Mouse (Mus musculus) heart, adult 2 months (tissue): ENCODE results near the gene Zfpm1. TPM values are rescaled to one million over a fixed set of nuclear protein-coding genes. Genes with fewer than 3 reads are reported as not detected.

Source experiments
- DNase-seq, 2 experiments: peaks; one replicate each; pipeline ENCODE4 v3.0.0; 2021
- H3K27ac ChIP-seq: fragments of 200-600 bp; 2 replicates; pipeline ENCODE4 v1.8.1; 2022
- H3K27me3 ChIP-seq: fragments of 200-500 bp; 2 replicates; pipeline ENCODE4 v1.6.1; 2012; ENCODE audit warnings: mild to moderate bottlenecking, low read length, inconsistent platforms, mixed read lengths; ENCODE audit not compliant: control insufficient read depth, insufficient read depth
- H3K36me3 ChIP-seq: fragments of 200-500 bp; 2 replicates; pipeline ENCODE4 v1.6.1; 2012; ENCODE audit warnings: low read length, inconsistent platforms; ENCODE audit not compliant: control insufficient read depth, insufficient read depth
- H3K4me1 ChIP-seq: fragments of 200-500 bp; 2 replicates; pipeline ENCODE4 v1.6.1; 2011; ENCODE audit warnings: low read length; ENCODE audit not compliant: control insufficient read depth, insufficient read depth
- H3K4me3 ChIP-seq: fragments of 200-600 bp; 2 replicates; pipeline ENCODE4 v1.8.1; 2022
- H3K79me2 ChIP-seq: fragments of 200-500 bp; replicated peaks from 2 replicates; pipeline ENCODE4 v1.6.1; 2012; ENCODE audit warnings: mild to moderate bottlenecking, inconsistent platforms, low read length, moderate library complexity, mixed read lengths; ENCODE audit not compliant: control insufficient read depth, insufficient read depth
- H3K9ac ChIP-seq: fragments of 200-500 bp; 2 replicates; pipeline ENCODE4 v1.6.1; 2012; ENCODE audit warnings: low read depth, mild to moderate bottlenecking, control low read depth, inconsistent platforms, low read length, mixed read lengths
- CTCF ChIP-seq: fragments of 200-600 bp; IDR thresholded peaks from 2 replicates; pipeline ENCODE4 v1.8.1; 2022; ENCODE audit warnings: antibody characterized with exemption, mild to moderate bottlenecking, moderate library complexity
- EP300 ChIP-seq: fragments of 200-500 bp; IDR thresholded peaks from 2 replicates; pipeline ENCODE4 v1.6.1; 2011; ENCODE audit warnings: low read depth, low read length, control low read depth; ENCODE audit not compliant: insufficient read depth
- POLR2A ChIP-seq: fragments of 200-500 bp; IDR thresholded peaks from 2 replicates; pipeline ENCODE4 v1.6.1; 2011; ENCODE audit warnings: mild to moderate bottlenecking, low read depth, low read length, control low read depth; ENCODE audit not compliant: insufficient read depth
- WGBS: fragments of 180-500 bp; shearing (Covaris S2); methylation state at CpG from one replicate; pipeline ENCODE4 v1.1.7; 2018; 5-methylcytosine and 5-hydroxymethylcytosine counted together
- intact Hi-C: fragments of 180-260 bp; cut with DNase I; formaldehyde crosslinking; loops from one replicate; pipeline ENCODE4 v1.15.1; 2025
- polyA plus RNA-seq: library from polyadenylated mRNA; depleted of rRNA; stranded (reverse); fragments of >200 nt; gene quantifications from 2 replicates; pipeline ENCODE4 v1.2.3, GENCODE M21; 2012
- total RNA-seq, 2 experiments: library from RNA; stranded (reverse); gene quantifications; 2 replicates each; pipeline ENCODE4 v1.2.3; 2021

Zfpm1 gene
- total and polyA plus RNA-seq, 3 experiments = 20.9 to 24.6 (median 21.2) TPM

GRCm38 (mm10) chr8:122341790-122342189, 59.8 kb downstream of the Zfpm1 start:
- Histone ChIP-seq H3K36me3 (no peaks in the 10 kb centered on the region), H3K27me3 (no peaks in the 10 kb centered on the region), H3K27ac (no peak overlapping the region), H3K9ac (no peak overlapping the region), H3K4me1 (peaks cover 10% of the 10 kb centered on the region), H3K79me2 (no peaks in the 10 kb centered on the region), H3K4me3 (no peak overlapping the region)
- intact Hi-C loops = loop anchor here (2.0 kb wide), 1 partner anchor 27 kb away; no protein-coding TSS in a partner anchor
- DNase-seq = no peak
- TF ChIP-seq POLR2A = no peak
- TF ChIP-seq CTCF = no peak
- TF ChIP-seq EP300 = no peak
- 71% methylated on average over 6 of the region's 6 CpGs for WGBS

DNA sequence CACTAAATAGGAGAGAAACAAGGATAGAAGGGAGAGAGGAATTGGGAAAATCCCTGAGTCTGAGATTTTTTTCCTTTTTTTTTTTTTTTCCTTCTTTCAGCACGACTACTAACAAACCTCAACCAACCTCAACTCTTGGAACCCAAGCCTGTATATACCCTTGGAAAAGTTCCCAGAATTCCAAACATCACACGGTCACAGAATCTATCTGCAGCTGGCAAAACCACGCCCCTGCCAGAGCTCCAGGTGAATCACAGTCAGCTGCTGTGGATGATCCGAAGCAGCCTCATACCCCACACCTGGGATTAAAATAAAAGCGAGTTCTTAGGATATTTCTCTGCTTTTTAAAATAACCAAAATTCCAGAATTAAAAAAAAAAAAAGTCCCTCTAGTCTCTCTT, 60.4 kb downstream of the Zfpm1 start:
- Histone ChIP-seq H3K36me3 (no peaks in the 10 kb centered on the region), H3K4me1 (peaks cover 10% of the 10 kb centered on the region), H3K27me3 (no peaks in the 10 kb centered on the region), H3K79me2 (no peaks in the 10 kb centered on the region), H3K9ac (no peak overlapping the region), H3K4me3 (no peak overlapping the region), H3K27ac (no peak overlapping the region)
- no peak for DNase-seq
- TF ChIP-seq POLR2A = no peak
- TF ChIP-seq EP300 = no peak
- TF ChIP-seq CTCF = no peak
- 16% methylated on average over 5 of the region's 5 CpGs for WGBS
- intact Hi-C loops = loop anchor here (2.0 kb wide), 1 partner anchor 26 kb away; no protein-coding TSS in a partner anchor

GRCm38 (mm10) chr8:122342806-122343209, 60.9 kb downstream of the Zfpm1 start:
- H3K9ac ChIP-seq = peak overlapping the region; percentile 8; the same call in 1 of the 2 replicates
- H3K79me2 ChIP-seq = no peaks in the 10 kb centered on the region
- no peaks in the 10 kb centered on the region for H3K36me3 ChIP-seq
- TF ChIP-seq EP300 (peak; percentile 86), CTCF (peak; percentile 38), POLR2A (peak; percentile 43; the same call in 1 of the 2 replicates)
- peak overlapping the region; percentile 49 for H3K27ac ChIP-seq
- peak; percentile 62 to 68 for DNase-seq
- no peaks in the 10 kb centered on the region for H3K27me3 ChIP-seq
- WGBS = 3% methylated on average over 9 of the region's 9 CpGs
- H3K4me3 ChIP-seq = no peak overlapping the region
- H3K4me1 ChIP-seq = peaks cover 13% of the 10 kb centered on the region
- intact Hi-C loops = loop anchor here (2.0 kb wide), 1 partner anchor 26 kb away; no protein-coding TSS in a partner anchor

DNA sequence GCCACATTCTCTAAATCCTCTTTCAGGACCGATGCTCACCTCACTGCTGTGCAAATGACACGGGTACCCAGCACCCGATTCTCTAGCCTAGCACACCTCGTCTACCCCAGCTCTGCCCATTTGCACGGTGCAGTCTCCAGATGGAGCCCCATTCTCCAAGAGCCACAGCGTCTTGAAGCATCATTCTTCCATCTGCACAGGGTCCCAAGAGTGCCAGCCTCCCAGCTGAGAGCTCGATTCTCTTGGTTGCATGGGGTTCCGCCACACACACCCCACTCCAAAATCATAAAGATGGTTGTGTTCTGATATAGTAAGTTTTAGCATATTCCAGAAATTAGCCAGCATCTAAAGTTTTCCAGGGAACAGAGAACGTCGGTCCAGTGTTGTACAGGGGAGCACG, 61.4 kb downstream of the Zfpm1 start:
- Histone ChIP-seq H3K4me3 (peak overlapping the region; percentile 26; the same call in 1 of the 2 replicates), H3K27ac (peak overlapping the region; percentile 49), H3K9ac (no peak overlapping the region; the same call in 1 of the 2 replicates), H3K27me3 (no peaks in the 10 kb centered on the region), H3K36me3 (no peaks in the 10 kb centered on the region), H3K4me1 (peaks cover 13% of the 10 kb centered on the region), H3K79me2 (no peaks in the 10 kb centered on the region)
- TF ChIP-seq POLR2A (no peak), EP300 (no peak), CTCF (no peak)
- intact Hi-C loops = loop anchor here (2.0 kb wide), 1 partner anchor 25 kb away; no protein-coding TSS in a partner anchor
- WGBS = 5% methylated on average over 11 of the region's 11 CpGs
- DNase-seq = no peak

DNA sequence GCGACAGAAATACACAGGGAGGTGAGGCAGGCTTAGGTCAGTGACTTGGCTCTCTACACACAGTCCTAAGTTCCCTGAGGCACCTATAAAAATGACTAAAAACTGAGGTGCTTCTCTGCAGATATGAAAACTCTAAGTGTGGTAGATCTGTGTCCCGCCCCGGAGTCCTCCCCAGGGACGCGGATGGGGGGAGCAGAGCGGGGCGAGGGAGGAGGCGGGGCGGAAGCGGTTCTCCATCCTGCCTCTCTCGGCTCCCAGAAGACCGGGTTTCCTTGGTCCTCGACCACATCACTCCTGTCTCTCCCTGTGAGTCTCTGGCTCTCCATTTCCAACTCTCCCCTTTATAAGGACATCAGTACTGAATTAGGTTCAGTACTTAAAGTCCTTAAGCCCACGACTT, 61.8 kb downstream of the Zfpm1 start:
- TF ChIP-seq EP300 (no peak), CTCF (no peak), POLR2A (peak; percentile 54; the same call in 1 of the 2 replicates)
- 1% methylated on average over 14 of the region's 14 CpGs for WGBS
- Histone ChIP-seq H3K36me3 (no peaks in the 10 kb centered on the region), H3K4me3 (peak overlapping the region; percentile 26; the same call in 1 of the 2 replicates), H3K27ac (peak overlapping the region; percentile 49; the same call in 1 of the 2 replicates), H3K79me2 (no peaks in the 10 kb centered on the region), H3K4me1 (peaks cover 13% of the 10 kb centered on the region), H3K27me3 (no peaks in the 10 kb centered on the region), H3K9ac (no peak overlapping the region)
- intact Hi-C loops = loop anchor here (2.0 kb wide), 1 partner anchor 25 kb away; no protein-coding TSS in a partner anchor
- DNase-seq = peak; percentile 61 to 62

DNA sequence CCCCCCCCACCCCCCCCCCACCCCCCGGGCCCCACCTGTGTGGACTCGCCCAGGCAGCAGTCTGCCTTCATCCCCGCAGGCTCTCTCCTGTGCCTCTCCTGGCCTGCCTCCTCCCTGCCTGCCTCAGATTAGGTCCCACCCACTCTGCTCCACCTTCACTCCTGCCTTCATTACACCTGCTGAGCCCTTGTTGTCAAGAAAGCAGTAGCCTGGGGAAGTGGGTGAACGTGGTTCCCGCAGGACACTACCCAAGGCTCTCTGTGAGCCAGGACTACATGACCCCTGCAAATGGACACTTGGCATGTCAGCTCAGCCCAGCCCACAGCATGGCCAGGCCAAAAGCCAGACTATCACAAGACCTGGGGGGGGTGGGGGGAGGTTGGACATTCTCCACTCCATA, 62.3 kb downstream of the Zfpm1 start:
- intact Hi-C loops = no loop called here
- no peaks in the 10 kb centered on the region for H3K36me3 ChIP-seq

More for the DNA sequence above, 62.3 kb downstream of the Zfpm1 start:
- Histone ChIP-seq H3K9ac (no peak overlapping the region), H3K79me2 (no peaks in the 10 kb centered on the region), H3K27me3 (no peaks in the 10 kb centered on the region), H3K4me3 (no peak overlapping the region), H3K27ac (no peak overlapping the region), H3K4me1 (peaks cover 13% of the 10 kb centered on the region)
- 8% methylated on average over 3 of the region's 5 CpGs for WGBS
- no peak for TF ChIP-seq POLR2A
- TF ChIP-seq CTCF = no peak
- TF ChIP-seq EP300 = no peak
- DNase-seq = no peak
